Mouse (Mus musculus) limb, embryonic 14.5 days (tissue): Measurements from ENCODE around the gene Ercc2. TPM values are rescaled to one million over a fixed set of nuclear protein-coding genes. Genes with fewer than 3 reads are reported as not detected.

ENCODE experiments used
- ATAC-seq: fragments of 200-750 bp; cut with Nextera tagmentation; 2 replicates; pipeline ENCODE4 v1.8.0; 2017; ENCODE audit warnings: low read depth, moderate number of reproducible peaks, moderate TSS enrichment; ENCODE audit not compliant: low FRiP score
- DNase-seq: peaks from one replicate; pipeline ENCODE4 v3.0.0-alpha.2; 2015; ENCODE audit warnings: low spot score
- H3K27ac ChIP-seq: fragments of 300-500 bp; sonication (generic); replicated peaks from 2 replicates; pipeline ENCODE4 v1.5.1; 2014; ENCODE audit warnings: low read depth, mild to moderate bottlenecking, low read length, moderate library complexity, mixed read lengths
- H3K27me3 ChIP-seq: fragments of 300-500 bp; sonication (generic); 2 replicates; pipeline ENCODE4 v1.6.1; 2014; ENCODE audit warnings: low read length, mixed read lengths; ENCODE audit not compliant: control insufficient read depth, insufficient read depth
- H3K36me3 ChIP-seq: fragments of 300-500 bp; sonication (generic); 2 replicates; pipeline ENCODE4 v1.6.1; 2014; ENCODE audit warnings: mild to moderate bottlenecking, low read length, moderate library complexity, mixed read lengths; ENCODE audit not compliant: control insufficient read depth, insufficient read depth
- H3K4me1 ChIP-seq: fragments of 300-500 bp; sonication (generic); 2 replicates; pipeline ENCODE4 v1.6.1; 2014; ENCODE audit warnings: antibody characterized with exemption, low read length, mixed read lengths; ENCODE audit not compliant: control insufficient read depth, insufficient read depth
- H3K4me2 ChIP-seq: fragments of 300-500 bp; sonication (generic); replicated peaks from 2 replicates; pipeline ENCODE4 v1.6.1; 2014; ENCODE audit warnings: low read depth, mild to moderate bottlenecking, low read length, moderate library complexity; ENCODE audit not compliant: severe bottlenecking
- H3K4me3 ChIP-seq: fragments of 300-500 bp; sonication (generic); replicated peaks from 2 replicates; pipeline ENCODE4 v1.5.1; 2014; ENCODE audit warnings: low read length
- H3K9ac ChIP-seq: fragments of 300-500 bp; sonication (generic); 2 replicates; pipeline ENCODE4 v1.6.1; 2014; ENCODE audit warnings: mild to moderate bottlenecking, low read depth, low read length, moderate library complexity; ENCODE audit not compliant: severe bottlenecking
- H3K9me3 ChIP-seq: fragments of 300-500 bp; sonication (generic); 2 replicates; pipeline ENCODE4 v1.6.1; 2016; ENCODE audit warnings: low read length; ENCODE audit not compliant: control insufficient read depth
- POLR2A ChIP-seq: fragments of 200-500 bp; IDR thresholded peaks from 2 replicates; pipeline ENCODE4 v1.8.0; 2012; ENCODE audit warnings: inconsistent platforms, mild to moderate bottlenecking, moderate library complexity, borderline replicate concordance; ENCODE audit not compliant: insufficient read depth, insufficient read length; ENCODE audit errors: extremely low read depth
- WGBS: fragments of 180-500 bp; shearing (Covaris S2); extraction: QIAGEN DNeasy Blood & Tissue Kit; methylation state at CpG from one replicate; pipeline ENCODE4 v1.1.7; 2014; 5-methylcytosine and 5-hydroxymethylcytosine counted together
- polyA plus RNA-seq, 2 experiments: library from polyadenylated mRNA; depleted of rRNA in 1 of 2; stranded (reverse) in 1 of 2; unstranded in 1 of 2; fragments of >200 nt; fragmentation: Nextera tagmentation in 1 of 2; extraction: Ambion mirVana in 1 of 2; gene quantifications; 2 replicates each; pipeline versions ENCODE4 v1.2.1 to v1.2.3; 2012 to 2014

Ercc2 gene
- polyA plus RNA-seq, 2 experiments = 11.3 to 58.1 TPM

- peaks cover 26% of the 10 kb centered on the region; the same call in 1 of the 2 replicates for H3K36me3 ChIP-seq
- DNase-seq (no peak), ATAC-seq (no peak)
- no peaks in the 10 kb centered on the region for H3K27me3 ChIP-seq
- 90% methylated on average over 4 of the region's 4 CpGs for WGBS
- H3K4me2 ChIP-seq = no peak overlapping the region
- H3K4me3 ChIP-seq = no peak overlapping the region
- H3K4me1 ChIP-seq = no peaks in the 10 kb centered on the region
- H3K9me3 ChIP-seq = no peaks in the 10 kb centered on the region
- no peak for TF ChIP-seq POLR2A
- H3K9ac ChIP-seq = no peak overlapping the region
- no peak overlapping the region for H3K27ac ChIP-seq
Measured at GRCm38 (mm10) chr7:19376019-19376418, 5.8 kb upstream of the Ercc2 start.

- no peaks in the 10 kb centered on the region for H3K27me3 ChIP-seq
- TF ChIP-seq POLR2A = no peak
- DNase-seq (no peak), ATAC-seq (no peak)
- H3K27ac ChIP-seq = no peak overlapping the region
- no peak overlapping the region for H3K4me2 ChIP-seq
- H3K36me3 ChIP-seq = peaks cover 23% of the 10 kb centered on the region; the same call in 1 of the 2 replicates
- WGBS = 72% methylated on average over 8 of the region's 8 CpGs
- no peaks in the 10 kb centered on the region for H3K9me3 ChIP-seq
- H3K4me3 ChIP-seq = no peak overlapping the region
- 0 out of 2 replicates have a peak, but pooled peaks cover 3% of the 10 kb centered on the region for H3K4me1 ChIP-seq
- no peak overlapping the region for H3K9ac ChIP-seq
Measured at GRCm38 (mm10) chr7:19378049-19378448, 3.8 kb upstream of the Ercc2 start.

- Histone ChIP-seq H3K27me3 (no peaks in the 10 kb centered on the region), H3K4me1 (0 out of 2 replicates have a peak, but pooled peaks cover 4% of the 10 kb centered on the region), H3K4me3 (peak overlapping the region; percentile 55), H3K9ac (peak overlapping the region; percentile 56), H3K36me3 (peaks cover 46% of the 10 kb centered on the region), H3K4me2 (peak overlapping the region; percentile 58), H3K9me3 (no peaks in the 10 kb centered on the region), H3K27ac (0 out of 2 replicates have a peak overlapping the region, but pooled peaks have one; percentile 38)
- 0% methylated on average over 13 of the region's 37 CpGs for WGBS
- DNase-seq = no peak
- ATAC-seq = peak; percentile 68
- no peak for TF ChIP-seq POLR2A
Measured at GRCm38 (mm10) chr7:19382166-19382541, 344 bp downstream of the Ercc2 start.

GRCm38 (mm10) chr7:19383708-19384107, 1.9 kb downstream of the Ercc2 start:
- 90% methylated on average over 9 of the region's 9 CpGs for WGBS
- no peaks in the 10 kb centered on the region for H3K27me3 ChIP-seq
- no peak for TF ChIP-seq POLR2A
- ATAC-seq = no peak
- H3K4me3 ChIP-seq = no peak overlapping the region
- H3K9me3 ChIP-seq = no peaks in the 10 kb centered on the region
- no peak overlapping the region for H3K9ac ChIP-seq
- DNase-seq = no peak
- H3K27ac ChIP-seq = no peak overlapping the region
- H3K36me3 ChIP-seq = peaks cover 50% of the 10 kb centered on the region
- H3K4me1 ChIP-seq = 0 out of 2 replicates have a peak, but pooled peaks cover 4% of the 10 kb centered on the region
- no peak overlapping the region for H3K4me2 ChIP-seq

GRCm38 (mm10) chr7:19388699-19389413, 7.0 kb downstream of the Ercc2 start:
- H3K4me3 ChIP-seq = no peak overlapping the region
- H3K9ac ChIP-seq = no peak overlapping the region
- WGBS = 87% methylated on average over 9 of the region's 10 CpGs
- no peak overlapping the region for H3K4me2 ChIP-seq
- no peak overlapping the region for H3K27ac ChIP-seq
- H3K36me3 ChIP-seq = peaks cover 96% of the 10 kb centered on the region
- ATAC-seq (peak; percentile 32; the same call in 1 of the 2 replicates), DNase-seq (peak; percentile 20)
- H3K9me3 ChIP-seq = no peaks in the 10 kb centered on the region
- H3K27me3 ChIP-seq = no peaks in the 10 kb centered on the region
- no peak for TF ChIP-seq POLR2A
- H3K4me1 ChIP-seq = no peaks in the 10 kb centered on the region

GRCm38 (mm10) chr7:19394484-19394883, 12.7 kb downstream of the Ercc2 start:
- no peak for TF ChIP-seq POLR2A
- no peaks in the 10 kb centered on the region for H3K9me3 ChIP-seq
- 86% methylated on average over 8 of the region's 8 CpGs for WGBS

More at GRCm38 (mm10) chr7:19394484-19394883, 12.7 kb downstream of the Ercc2 start:
- Histone ChIP-seq H3K36me3 (peaks cover 63% of the 10 kb centered on the region), H3K27ac (no peak overlapping the region), H3K9ac (no peak overlapping the region), H3K4me2 (no peak overlapping the region), H3K4me3 (no peak overlapping the region), H3K27me3 (no peaks in the 10 kb centered on the region), H3K4me1 (no peaks in the 10 kb centered on the region; the same call in 1 of the 2 replicates)
- no peak for ATAC-seq
- DNase-seq = no peak
